Mouse (Mus musculus): ENCODE data around the gene Ptprr. TPM values are rescaled to one million over a fixed set of nuclear protein-coding genes. Genes with fewer than 3 reads are reported as not detected.

Gene Ptprr
- polyA plus RNA-seq, 1 experiment from 2014 or later, result 6.3 TPM

DNA sequence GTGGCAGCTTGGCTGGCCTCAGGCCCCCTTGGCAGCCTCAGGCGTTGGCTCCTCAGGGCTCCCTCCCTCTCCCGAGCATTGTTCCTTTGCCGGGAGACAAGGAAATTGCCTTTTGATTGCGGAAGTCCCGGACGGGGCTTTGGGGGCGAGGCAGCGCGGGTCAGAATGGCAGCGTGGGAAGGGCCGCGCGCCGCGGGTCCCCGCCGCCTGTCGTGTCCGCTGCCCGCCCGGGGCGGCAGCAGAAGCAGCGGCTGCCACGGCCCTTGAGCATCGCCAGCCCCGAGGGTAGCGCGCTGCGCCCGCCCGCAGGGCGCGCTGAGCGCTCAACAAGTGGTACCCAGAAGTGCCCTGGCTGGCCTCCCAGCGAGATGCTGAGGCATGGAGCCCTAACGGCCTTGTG, 283.2 kb downstream of the Ptprr start:
- ATAC-seq, result peak; percentile 50; the same call in 1 of the 2 replicates
- Histone ChIP-seq H3K9ac (ENCODE audit: low read length) (peak overlapping the region; percentile 51), H3K4me3 (ENCODE audit: low read depth, low read length) (peak overlapping the region; percentile 42), H3K4me1 (ENCODE audit: control insufficient read depth, insufficient read depth, low read length) (peaks cover 5% of the 10 kb centered on the region; the same call in 1 of the 2 replicates), H3K4me2 (ENCODE audit: low read length) (peak overlapping the region; percentile 91), H3K9me3 (replicated peaks; ENCODE audit: control insufficient read depth, low read length) (no peaks in the 10 kb centered on the region), H3K27me3 (replicated peaks; ENCODE audit: control insufficient read depth, insufficient read depth, low read length) (peaks cover 9% of the 10 kb centered on the region; the same call in 1 of the 2 replicates), H3K27ac (ENCODE audit: low read depth, low read length) (no peak overlapping the region), H3K36me3 (ENCODE audit: control insufficient read depth, insufficient read depth, low read length) (no peaks in the 10 kb centered on the region)
- peak; percentile 51 for DNase-seq (ENCODE audit: low spot score)
- under 1% methylated on average over 33 of the region's 36 CpGs for WGBS

DNA sequence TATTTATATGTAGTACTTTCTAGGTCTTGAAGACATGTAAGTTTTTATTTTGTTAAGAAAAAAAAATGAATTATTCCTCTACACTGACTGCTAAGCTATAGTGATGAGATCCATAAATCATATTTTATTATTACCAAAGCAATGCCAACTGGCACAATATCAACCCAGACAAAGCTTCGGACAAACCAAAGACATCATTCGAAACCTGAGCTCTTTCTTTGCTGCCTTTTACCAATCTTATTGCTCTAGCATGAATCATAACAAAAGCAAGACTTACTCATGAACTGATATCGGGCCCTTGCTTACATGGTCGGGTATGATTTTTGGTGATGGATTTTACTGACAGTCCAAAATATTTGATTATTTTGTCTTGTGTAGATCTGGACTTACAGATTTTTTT, 286.3 kb downstream of the Ptprr start:
- Histone ChIP-seq H3K27ac (ENCODE audit: low read depth, low read length) (no peak overlapping the region), H3K36me3 (ENCODE audit: control insufficient read depth, insufficient read depth, low read length) (no peaks in the 10 kb centered on the region), H3K9ac (ENCODE audit: low read length) (no peak overlapping the region), H3K9me3 (replicated peaks; ENCODE audit: control insufficient read depth, low read length) (no peaks in the 10 kb centered on the region), H3K4me1 (ENCODE audit: control insufficient read depth, insufficient read depth, low read length) (peaks cover 5% of the 10 kb centered on the region; the same call in 1 of the 2 replicates), H3K4me3 (ENCODE audit: low read depth, low read length) (no peak overlapping the region), H3K4me2 (ENCODE audit: low read length) (no peak overlapping the region), H3K27me3 (replicated peaks; ENCODE audit: control insufficient read depth, insufficient read depth, low read length) (peaks cover 9% of the 10 kb centered on the region; the same call in 1 of the 2 replicates)
- ATAC-seq (no peak), DNase-seq (ENCODE audit: low spot score) (no peak)
- 91% methylated on average over 4 of the region's 4 CpGs for WGBS

DNA sequence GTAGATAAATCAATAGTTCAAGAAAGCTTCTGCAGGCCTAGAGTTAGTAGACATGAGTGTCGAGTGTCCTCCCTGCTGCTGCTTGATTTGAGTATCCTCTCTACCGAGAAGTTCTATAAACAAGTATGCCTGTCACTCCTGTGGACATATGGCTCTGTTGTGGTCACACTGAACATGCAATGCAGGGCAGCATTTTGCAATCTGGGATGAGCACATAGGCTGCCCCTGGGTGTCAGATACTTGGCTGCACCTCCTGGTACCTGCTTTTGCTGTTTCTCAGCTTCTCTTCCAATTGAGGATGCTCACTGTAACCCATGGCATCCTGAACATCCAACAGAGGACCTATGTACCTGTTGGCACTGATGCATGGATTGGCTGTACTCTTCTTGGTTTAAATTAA, 291.4 kb downstream of the Ptprr start:
- ATAC-seq (no peak), DNase-seq (ENCODE audit: low spot score) (no peak)
- 81% methylated on average over 2 of the region's 2 CpGs for WGBS

DNA sequence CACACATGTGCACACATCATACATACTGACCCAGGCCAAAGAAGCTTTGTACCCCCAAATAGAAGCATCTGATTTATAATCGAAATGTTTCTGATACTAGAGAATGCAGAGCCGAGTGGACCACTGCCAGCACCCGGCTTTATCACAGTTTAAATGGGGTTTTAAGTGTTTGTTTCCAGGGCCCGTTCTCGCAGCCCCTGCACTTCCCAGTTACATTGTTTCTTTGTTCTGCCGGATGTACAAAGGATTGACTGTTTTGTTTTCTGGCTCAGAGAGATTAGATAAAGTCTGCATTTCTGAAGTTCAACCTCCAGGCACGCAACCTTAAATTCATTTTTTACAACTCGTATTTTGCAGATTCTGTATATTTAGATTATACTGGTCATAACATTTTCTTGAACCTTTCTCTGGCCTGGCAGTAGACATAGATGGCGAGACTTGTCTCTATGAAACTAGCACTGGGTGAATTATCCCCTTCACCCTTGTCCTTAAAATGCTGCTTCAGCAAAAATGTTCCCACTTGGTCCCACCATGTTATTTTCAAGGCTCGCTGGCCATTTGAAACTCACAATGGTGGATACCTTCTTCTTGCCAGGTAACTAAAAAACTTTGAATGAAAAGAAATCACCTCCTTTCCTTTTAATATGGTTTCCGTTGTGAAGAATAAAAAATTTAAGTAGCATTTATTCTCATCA, 292.6 kb downstream of the Ptprr start:
- Histone ChIP-seq H3K4me2 (ENCODE audit: low read length) (no peak overlapping the region), H3K36me3 (ENCODE audit: control insufficient read depth, insufficient read depth, low read length) (no peaks in the 10 kb centered on the region), H3K9ac (ENCODE audit: low read length) (no peak overlapping the region), H3K27me3 (replicated peaks; ENCODE audit: control insufficient read depth, insufficient read depth, low read length) (no peaks in the 10 kb centered on the region), H3K4me1 (ENCODE audit: control insufficient read depth, insufficient read depth, low read length) (no peaks in the 10 kb centered on the region), H3K27ac (ENCODE audit: low read depth, low read length) (no peak overlapping the region), H3K9me3 (replicated peaks; ENCODE audit: control insufficient read depth, low read length) (no peaks in the 10 kb centered on the region), H3K4me3 (ENCODE audit: low read depth, low read length) (no peak overlapping the region)
- 40% methylated on average over 11 of the region's 11 CpGs for WGBS
- no peak for DNase-seq (ENCODE audit: low spot score)
- ATAC-seq, result no peak

More for the DNA sequence above, 291.4 kb downstream of the Ptprr start:
- Histone ChIP-seq H3K27ac (ENCODE audit: low read depth, low read length) (no peak overlapping the region), H3K9ac (ENCODE audit: low read length) (no peak overlapping the region), H3K4me1 (ENCODE audit: control insufficient read depth, insufficient read depth, low read length) (no peaks in the 10 kb centered on the region), H3K27me3 (replicated peaks; ENCODE audit: control insufficient read depth, insufficient read depth, low read length) (no peaks in the 10 kb centered on the region), H3K36me3 (ENCODE audit: control insufficient read depth, insufficient read depth, low read length) (no peaks in the 10 kb centered on the region), H3K4me2 (ENCODE audit: low read length) (no peak overlapping the region), H3K9me3 (replicated peaks; ENCODE audit: control insufficient read depth, low read length) (no peaks in the 10 kb centered on the region), H3K4me3 (ENCODE audit: low read depth, low read length) (no peak overlapping the region)

DNA sequence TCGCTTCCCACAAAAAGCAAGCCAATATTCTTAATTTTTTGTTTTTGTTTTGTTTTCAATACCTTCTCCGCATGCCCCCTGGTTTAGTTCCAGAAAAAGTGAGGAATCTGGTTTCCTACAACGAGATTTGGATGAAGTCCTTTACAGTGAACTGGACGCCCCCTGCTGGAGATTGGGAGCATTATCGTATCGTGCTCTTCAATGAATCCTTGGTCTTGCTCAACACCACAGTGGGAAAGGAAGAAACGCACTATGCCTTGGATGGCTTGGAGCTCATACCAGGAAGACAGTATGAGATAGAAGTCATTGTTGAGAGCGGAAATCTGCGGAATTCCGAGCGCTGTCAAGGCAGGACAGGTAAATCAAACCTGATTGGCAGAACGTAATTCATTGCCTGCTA, 301.2 kb downstream of the Ptprr start:
- WGBS, result 21% methylated on average over 12 of the region's 12 CpGs
- no peaks in the 10 kb centered on the region for H3K9me3 ChIP-seq (replicated peaks; ENCODE audit: control insufficient read depth, low read length)
- no peaks in the 10 kb centered on the region for H3K27me3 ChIP-seq (replicated peaks; ENCODE audit: control insufficient read depth, insufficient read depth, low read length)
- no peaks in the 10 kb centered on the region for H3K4me1 ChIP-seq (ENCODE audit: control insufficient read depth, insufficient read depth, low read length)
- no peak overlapping the region for H3K4me2 ChIP-seq (ENCODE audit: low read length)
- H3K4me3 ChIP-seq (ENCODE audit: low read depth, low read length), result no peak overlapping the region
- no peak overlapping the region for H3K9ac ChIP-seq (ENCODE audit: low read length)
- DNase-seq (ENCODE audit: low spot score) (peak; percentile 92), ATAC-seq (peak; percentile 50; the same call in 1 of the 2 replicates)
- no peaks in the 10 kb centered on the region for H3K36me3 ChIP-seq (ENCODE audit: control insufficient read depth, insufficient read depth, low read length)
- H3K27ac ChIP-seq (ENCODE audit: low read depth, low read length), result no peak overlapping the region

Other genes starting within 250 kb of the Ptprr start
- 0.25 and 0.34 TPM in 2 replicates for gene Tspan8, start 201.4 kb upstream of the Ptprr start, polyA plus RNA-seq (2014; fragmentation: Nextera tagmentation; extraction: Ambion mirVana)
- not detected in 2 replicates for gene 4933416C03Rik, start 95.7 kb downstream of the Ptprr start, polyA plus RNA-seq (2014; fragmentation: Nextera tagmentation; extraction: Ambion mirVana)

Measured in forebrain, embryonic 14.5 days (tissue).